Mouse (Mus musculus): ENCODE measurements around the gene Smarcb1.
"Not testable (repeated sequence)": the region's sequence is repeated elsewhere in the genome, so short reads cannot be mapped to it uniquely, and the experiment has no call there.

Smarcb1 gene

DNA sequence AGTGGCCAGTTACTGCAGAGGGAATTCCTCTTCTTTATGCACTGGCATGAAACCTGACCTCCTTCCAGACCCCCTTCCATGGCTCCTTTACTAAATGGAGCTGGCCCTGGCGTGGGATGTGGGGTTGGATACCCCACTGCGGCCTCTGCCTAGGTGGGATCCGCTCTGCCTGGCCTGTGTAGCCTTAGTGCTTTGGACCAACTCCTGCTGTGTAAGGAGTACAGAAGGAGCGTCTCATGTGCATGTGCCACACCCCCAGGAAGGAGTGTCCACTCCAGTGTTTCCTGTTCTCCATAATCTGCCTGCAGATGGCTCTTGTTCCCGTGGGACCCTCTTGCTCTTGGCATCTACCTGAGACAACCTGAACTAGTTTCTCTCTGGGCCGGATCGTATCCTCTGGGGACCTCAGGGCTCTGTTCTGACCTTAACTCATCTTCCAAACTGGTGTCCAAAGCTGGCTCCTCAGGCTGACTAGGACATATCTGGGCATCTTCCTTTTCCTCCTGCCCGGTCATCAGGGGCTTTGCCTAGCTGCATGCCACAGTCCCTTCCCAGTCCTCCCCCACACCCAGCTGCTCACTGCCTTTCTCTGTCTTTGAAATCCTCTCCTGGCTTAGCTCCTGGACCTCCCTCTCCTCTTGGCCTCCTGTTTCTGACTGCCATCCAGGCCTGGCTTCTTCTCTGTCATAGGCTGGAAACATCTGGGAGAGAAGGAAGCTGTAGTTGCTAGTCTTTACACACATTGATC lies 31.8 kb downstream of the Smarcb1 start:
- DNase-seq (ENCODE audit: low read depth), result no peak

GRCm38 (mm10) chr10:75887504-75887903 lies 33.9 kb downstream of the Smarcb1 start:
- not testable (repeated sequence) for DNase-seq (ENCODE audit: low read depth)

DNA sequence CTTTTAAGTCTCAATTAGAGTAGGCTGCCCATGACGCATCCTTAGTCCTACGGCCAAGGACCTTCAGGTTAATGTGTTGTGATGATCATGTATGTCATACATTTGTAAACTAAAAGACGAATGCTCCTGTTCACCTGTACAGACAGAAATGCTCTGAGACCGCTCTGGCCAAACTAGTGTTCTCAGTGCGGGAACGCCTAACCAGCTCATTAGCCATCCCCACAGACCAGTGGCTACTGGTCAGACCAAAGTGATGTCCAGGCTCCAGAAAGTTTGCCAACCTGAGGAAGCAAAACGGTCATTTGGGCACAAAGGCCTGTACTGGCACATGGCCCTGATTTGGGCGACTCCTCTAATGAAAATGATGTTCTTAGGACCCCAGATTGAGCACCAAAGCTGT lies 36.7 kb downstream of the Smarcb1 start:
- no peak for DNase-seq (ENCODE audit: low read depth)

DNA sequence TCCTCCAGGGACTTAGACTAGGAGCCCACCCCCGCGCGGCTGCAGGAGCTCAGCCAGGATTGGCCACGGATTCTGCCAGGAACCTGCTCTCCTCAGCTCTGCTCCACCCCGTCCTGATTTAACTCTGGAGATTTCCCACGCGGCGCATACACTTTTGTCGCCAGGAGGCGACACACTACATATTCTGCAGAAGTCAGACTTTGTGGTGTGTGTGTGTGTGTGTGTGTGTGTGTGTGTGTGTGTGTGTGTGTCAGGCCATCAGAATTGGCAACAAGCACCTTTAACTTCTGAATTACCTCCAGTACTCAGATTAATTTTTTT lies 38.2 kb downstream of the Smarcb1 start:
- DNase-seq (ENCODE audit: low read depth), result no peak

GRCm38 (mm10) chr10:75882433-75883231 lies 38.8 kb downstream of the Smarcb1 start:
- no peak for DNase-seq (ENCODE audit: low read depth)

DNA sequence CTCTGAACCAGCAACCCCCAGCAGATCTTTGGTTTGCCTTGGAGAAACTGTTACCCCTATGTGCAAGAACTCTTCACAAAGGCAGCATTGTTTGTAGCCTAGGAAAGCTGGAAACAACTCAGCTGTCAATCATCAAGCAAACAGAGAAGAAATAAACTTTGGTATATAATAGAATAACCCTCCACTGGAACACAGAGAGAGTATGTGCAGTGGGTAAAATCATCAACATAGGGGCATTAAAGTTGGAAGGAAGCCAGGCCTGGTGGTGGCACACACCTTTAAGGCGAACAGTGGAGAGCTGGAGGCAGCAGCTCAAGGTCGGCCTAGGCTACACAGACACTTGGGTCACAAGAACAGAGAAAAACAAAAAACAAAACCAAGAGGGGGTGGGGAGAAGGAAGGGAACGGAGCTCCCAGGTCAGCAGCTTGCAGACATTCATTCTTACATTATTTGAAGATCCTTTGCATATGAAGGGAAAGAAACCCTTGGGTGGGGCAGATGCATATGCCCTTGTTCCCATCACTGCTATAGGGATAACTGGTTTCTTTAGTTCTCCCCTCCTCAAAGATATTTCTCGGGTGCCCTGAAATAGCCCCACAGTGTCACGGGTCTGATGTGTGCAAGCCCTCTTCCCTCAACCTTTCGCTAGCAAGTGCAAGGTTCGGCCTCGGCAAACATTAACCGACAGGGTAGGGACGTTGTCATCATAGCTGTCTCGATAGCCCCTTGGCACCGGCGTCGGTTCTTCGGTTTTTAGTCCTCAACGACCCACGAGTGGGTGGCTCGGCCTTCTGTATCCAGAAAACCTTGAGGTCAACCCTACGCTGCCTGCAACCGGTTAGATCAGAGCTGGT lies 39.6 kb downstream of the Smarcb1 start:
- DNase-seq (ENCODE audit: low read depth), result no peak

DNA sequence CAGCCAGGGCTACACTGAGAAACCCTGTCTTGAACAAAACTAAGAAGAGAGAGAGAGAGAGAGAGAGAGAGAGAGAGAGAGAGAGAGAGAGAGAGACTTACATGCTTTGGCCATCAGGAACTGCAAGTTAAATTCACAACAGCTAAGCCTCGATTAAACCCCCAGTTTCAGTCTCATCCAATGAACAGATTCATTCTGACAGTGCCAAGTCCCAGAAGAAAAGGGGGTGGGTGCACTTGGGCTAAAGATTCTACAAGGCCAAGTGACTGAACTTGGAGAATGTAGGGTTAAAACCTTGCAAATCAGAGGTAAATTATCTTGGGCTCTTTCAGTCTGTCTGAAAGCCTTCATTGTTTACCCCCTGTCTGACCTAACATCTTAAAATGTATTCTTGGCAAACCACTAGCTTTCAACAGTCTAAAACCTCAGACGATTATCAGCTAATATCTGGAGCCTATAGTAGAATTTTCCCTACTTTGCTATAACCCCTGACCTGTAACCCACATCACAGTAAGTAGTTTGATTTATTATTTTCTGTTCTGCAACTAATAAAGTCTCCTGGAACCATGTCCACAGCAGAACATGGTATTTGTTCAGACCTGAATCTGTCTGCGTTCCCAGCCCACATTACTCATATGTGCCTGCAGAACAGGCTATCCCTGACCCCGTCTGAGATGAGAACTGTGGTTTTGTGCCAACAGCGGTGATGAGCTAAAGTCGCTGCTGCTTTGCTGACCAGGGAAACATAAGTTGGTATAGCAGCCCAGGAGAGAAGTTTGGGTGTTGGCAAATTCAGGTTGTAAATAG lies 40.4 kb downstream of the Smarcb1 start:
- DNase-seq (ENCODE audit: low read depth), result no peak

DNA sequence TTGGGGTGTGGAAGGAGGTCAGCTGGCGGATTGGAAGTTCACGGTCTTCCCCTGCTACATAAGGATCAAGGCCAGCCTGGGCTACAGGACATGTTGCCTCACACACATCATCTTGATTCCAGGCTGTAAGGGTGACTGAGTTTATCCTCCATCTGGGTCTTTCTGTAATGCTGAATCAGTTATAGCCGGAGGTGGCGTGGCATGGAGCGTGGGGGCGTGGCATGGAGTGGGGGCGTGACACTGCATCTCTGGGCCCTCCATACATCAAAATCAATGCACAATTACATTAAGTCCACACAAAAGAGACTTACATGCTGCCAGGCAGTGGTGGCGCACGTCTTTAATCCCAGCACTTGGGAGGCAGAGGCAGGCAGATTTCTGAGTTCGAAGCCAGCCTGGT lies 41.1 kb downstream of the Smarcb1 start:
- no peak for DNase-seq (ENCODE audit: low read depth)

DNA sequence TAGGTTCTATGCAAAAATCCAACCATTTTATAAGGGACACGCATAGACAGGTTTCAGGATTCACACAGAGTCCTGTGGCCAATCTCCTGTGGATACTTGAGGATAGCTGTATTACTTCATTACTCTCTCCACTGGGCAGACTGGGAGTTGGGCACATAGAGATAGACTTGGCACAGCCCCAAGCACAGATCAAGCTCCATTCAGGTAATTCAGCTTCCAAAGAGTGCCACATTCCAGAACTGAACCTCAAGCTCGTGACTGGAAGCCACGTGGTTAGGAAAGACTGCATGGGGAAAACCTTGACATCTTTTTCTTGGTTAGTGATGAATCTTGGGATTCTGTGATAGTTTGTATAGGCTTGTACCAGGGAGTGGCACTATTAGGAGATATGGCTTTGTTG lies 42.6 kb downstream of the Smarcb1 start:
- DNase-seq (ENCODE audit: low read depth), result no peak

- no peak for DNase-seq (ENCODE audit: low read depth)
Observed at GRCm38 (mm10) chr10:75873543-75874170, 47.8 kb downstream of the Smarcb1 start.

GRCm38 (mm10) chr10:75872915-75873542 lies 48.4 kb downstream of the Smarcb1 start:
- no peak for DNase-seq (ENCODE audit: low read depth)

GRCm38 (mm10) chr10:75872025-75872914 lies 49.1 kb downstream of the Smarcb1 start:
- no peak for DNase-seq (ENCODE audit: low read depth)

DNA sequence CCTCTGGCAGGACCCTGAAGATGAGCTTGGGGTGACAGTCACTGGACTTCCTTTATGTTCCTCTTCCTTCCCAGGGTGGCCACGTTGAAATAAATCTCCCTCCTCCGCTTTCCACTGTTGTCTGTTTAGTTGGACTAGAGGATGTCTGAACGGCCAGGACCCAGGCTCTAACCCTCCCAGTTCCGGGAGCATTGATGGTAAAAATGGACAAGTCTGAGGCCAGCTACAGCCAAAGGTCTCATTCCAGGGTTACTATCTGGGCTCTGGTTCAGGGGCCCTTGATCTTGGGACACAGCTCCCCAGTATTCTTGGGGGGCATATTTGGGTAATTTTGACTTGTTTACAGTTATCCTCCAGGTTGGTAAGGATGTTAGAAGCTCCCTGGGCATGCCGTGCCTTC lies 59.8 kb downstream of the Smarcb1 start:
- DNase-seq (ENCODE audit: low read depth), result no peak

- no peak for DNase-seq (ENCODE audit: low read depth)
Observed at GRCm38 (mm10) chr10:75860746-75861145, 60.7 kb downstream of the Smarcb1 start.

- peak; percentile 80 for DNase-seq (ENCODE audit: low read depth)
Observed at GRCm38 (mm10) chr10:75859786-75860470, 61.5 kb downstream of the Smarcb1 start, which contains the start of gene Mif. Gene Mif (minus strand): TSS chr10:75860240.

- DNase-seq (ENCODE audit: low read depth), result no peak
Observed at GRCm38 (mm10) chr10:75859107-75859746, 62.2 kb downstream of the Smarcb1 start.

DNA sequence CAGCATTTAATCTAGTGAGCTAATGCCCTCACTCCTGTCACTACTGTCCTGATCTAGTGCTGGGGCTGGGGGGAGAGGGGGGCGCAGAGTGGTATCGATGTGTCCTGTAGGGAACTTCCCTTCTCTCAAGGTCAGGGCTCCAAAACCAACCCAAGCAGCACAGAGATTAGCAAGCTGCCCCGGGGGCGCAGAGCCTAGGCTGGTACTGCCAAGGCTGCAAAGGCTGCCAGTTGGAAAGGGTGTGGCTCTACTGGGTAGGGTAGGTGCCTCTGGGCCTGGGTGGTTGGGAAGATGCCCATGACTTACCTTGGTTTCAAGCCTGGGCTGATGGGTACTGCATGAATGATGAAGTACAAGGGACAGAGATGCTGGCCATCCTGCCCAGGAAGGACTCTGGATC lies 63.8 kb downstream of the Smarcb1 start:
- DNase-seq (ENCODE audit: low read depth), result no peak

DNA sequence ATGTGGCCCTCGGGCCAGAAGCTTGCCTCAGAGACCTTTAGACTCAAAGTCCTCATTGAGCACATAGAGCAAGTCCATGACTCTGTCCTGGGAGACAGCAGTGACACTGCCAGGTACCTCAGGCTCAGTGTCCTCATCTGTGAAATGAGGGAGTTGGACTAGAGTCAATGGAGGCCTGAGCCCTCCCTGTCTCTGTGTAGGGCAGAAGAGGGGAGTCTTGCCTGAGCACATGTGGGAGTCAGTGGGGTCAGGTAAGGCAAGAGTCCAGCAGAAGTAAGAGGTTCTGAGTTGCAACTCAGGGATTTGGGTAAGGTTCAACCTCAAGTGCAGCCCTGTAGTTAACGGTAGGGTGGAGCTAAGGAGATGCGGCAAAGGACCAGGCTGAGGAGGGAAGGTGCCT lies 64.4 kb downstream of the Smarcb1 start:
- no peak for DNase-seq (ENCODE audit: low read depth)

Data from c-Kit-positive CD71-positive TER-119-negative erythroid progenitor cells, embryonic 14.5 days (primary cell).